8 mouse cellular contexts compared by ENCODE assay signal in the genomic region with DNA sequence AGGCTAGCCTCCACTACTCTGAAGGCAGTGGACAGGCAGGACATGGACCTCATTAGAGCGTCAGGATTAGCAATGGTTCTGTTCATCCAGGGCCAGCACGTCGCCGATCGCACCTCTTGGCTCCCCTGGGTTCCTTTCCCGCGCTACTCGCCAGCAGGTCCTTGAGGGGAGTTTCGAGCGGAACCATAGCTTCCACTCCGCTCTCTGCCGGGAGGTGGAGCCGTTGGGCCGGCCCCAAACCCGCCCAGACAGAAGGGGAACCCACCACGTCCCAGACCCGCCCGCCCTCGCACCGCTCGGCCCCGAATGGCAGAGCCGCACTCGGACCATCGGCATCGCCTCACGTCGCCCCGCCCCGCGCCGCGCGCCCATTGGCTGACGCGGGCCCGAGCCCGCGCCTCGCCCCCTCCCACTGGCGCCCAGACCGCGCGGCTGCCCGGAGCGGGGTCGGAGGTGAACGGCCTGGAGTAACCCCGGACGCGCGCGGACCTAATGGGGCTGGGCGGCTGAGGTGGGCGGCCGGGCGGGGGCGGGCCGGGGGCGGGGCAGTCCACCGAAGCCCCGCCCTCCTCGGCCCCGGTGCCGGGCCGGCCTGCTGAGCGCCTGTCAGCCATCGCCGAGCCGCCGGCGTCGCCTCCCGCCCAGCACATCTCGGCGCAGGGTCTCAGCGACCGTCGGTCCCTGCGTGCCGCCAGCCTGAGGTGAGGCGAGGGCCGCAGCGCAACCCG. TPM values are rescaled to one million over a fixed set of nuclear protein-coding genes. Genes with fewer than 3 reads are reported as not detected.
DNase-seq lines count a peak whose midpoint lies in the region; ATAC-seq and TF ChIP-seq lines count a peak whose summit lies in the region.

No protein-coding gene starts in this region.

- peak; percentile 98 for DNase-seq in MN1 (ENCODE audit: low spot score)
- DNase-seq in cerebellum, adult 8-10 months = peak; percentile 93
- DNase-seq in forelimb bud, embryonic 11.5 days (ENCODE audit: low read depth, low spot score) = peak; percentile 95
- DNase-seq in layer of hippocampus, adult 9-10 months (ENCODE audit: low spot score) = peak; percentile 79
- DNase-seq in thymus, adult 18-20 months = peak; percentile 79 to 85

- H3K4me2 ChIP-seq in lung, embryonic 15.5 days = peak overlapping the region; percentile 82

- peak; percentile 11; the same call in 1 of the 2 replicates for TF ChIP-seq CTCF in olfactory bulb, adult 2 months (IDR thresholded peaks at IDR 0.05; ENCODE audit: insufficient read depth, low read depth, low read length)

- H3K9ac ChIP-seq in lung, embryonic 15.5 days = peak overlapping the region; percentile 64

- ATAC-seq in hematopoietic stem cell, adult 5-6 weeks (replicated peaks in 1 of 2; ENCODE audit: insufficient read depth in 1 of 2, low FRiP score in 2 of 2, low TSS enrichment in 1 of 2, low read depth in 1 of 2, poor library complexity in 2 of 2, severe bottlenecking in 2 of 2) = peak; percentile 92
- ATAC-seq in lung, embryonic 15.5 days (ENCODE audit: borderline replicate concordance, extremely low read depth, low FRiP score, low TSS enrichment) = peak; percentile 99

- 1% methylated on average over 51 of the region's 85 CpGs for WGBS in lung, embryonic 15.5 days
- under 1% methylated on average over 84 of the region's 85 CpGs for WGBS in olfactory bulb, adult 2 months

- H3K27me3 ChIP-seq in lung, embryonic 15.5 days = no peaks in the 10 kb centered on the region

- no peak for TF ChIP-seq POLR2A in olfactory bulb, adult 2 months (IDR thresholded peaks at IDR 0.05; ENCODE audit: insufficient read depth, low read depth, low read length)

- H3K9me3 ChIP-seq in lung, embryonic 15.5 days = no peaks in the 10 kb centered on the region

- H3K4me3 ChIP-seq in lung, embryonic 15.5 days = peak overlapping the region; percentile 91
- H3K4me3 ChIP-seq in olfactory bulb, adult 2 months (ENCODE audit: insufficient read depth, low read depth, low read length) = peak overlapping the region; percentile 62

- peak overlapping the region; percentile 89 for H3K27ac ChIP-seq in lung, embryonic 15.5 days
- H3K27ac ChIP-seq in olfactory bulb, adult 2 months (ENCODE audit: insufficient read depth, low read depth, low read length) = no peak overlapping the region

- H3K36me3 ChIP-seq in lung, embryonic 15.5 days = no peaks in the 10 kb centered on the region

- peaks cover 23% of the 10 kb centered on the region for H3K4me1 ChIP-seq in lung, embryonic 15.5 days
- H3K4me1 ChIP-seq in olfactory bulb, adult 2 months (ENCODE audit: control insufficient read depth, insufficient read depth, low read length) = no peaks in the 10 kb centered on the region

RNA-seq across cellular contexts. Expression of a gene that starts 12.1 kb away (rescaled TPM):
- total RNA-seq in hematopoietic stem cell, adult 5-6 weeks (2017) = not detected in 2 replicates
- 0.11 TPM in 1 of 2 replicates, not detected in the other for polyA plus RNA-seq in lung, embryonic 15.5 days (2015; fragmentation: Nextera tagmentation; extraction: Ambion mirVana)
- not detected in 2 replicates for polyA plus RNA-seq in olfactory bulb, adult 2 months (2012; ENCODE audit: insufficient read depth, insufficient read length, low replicate concordance, missing spikeins)

RNA-seq across cellular contexts. Expression of a gene that starts 49.9 kb away (rescaled TPM):
- 33.3 and 34.9 TPM in 2 replicates for total RNA-seq in hematopoietic stem cell, adult 5-6 weeks (2017)
- polyA plus RNA-seq in lung, embryonic 15.5 days (2015; fragmentation: Nextera tagmentation; extraction: Ambion mirVana) = 11.7 and 14.6 TPM in 2 replicates
- polyA plus RNA-seq in olfactory bulb, adult 2 months (2012; ENCODE audit: insufficient read depth, insufficient read length, low replicate concordance, missing spikeins) = 53.0 TPM in 1 of 2 replicates, not detected in the other

RNA-seq across cellular contexts. Expression of a gene that starts 50.0 kb away (rescaled TPM):
- 21.5 and 25.0 TPM in 2 replicates for total RNA-seq in hematopoietic stem cell, adult 5-6 weeks (2017)
- polyA plus RNA-seq in lung, embryonic 15.5 days (2015; fragmentation: Nextera tagmentation; extraction: Ambion mirVana) = 33.2 and 33.6 TPM in 2 replicates
- polyA plus RNA-seq in olfactory bulb, adult 2 months (2012; ENCODE audit: insufficient read depth, insufficient read length, low replicate concordance, missing spikeins) = not detected in 2 replicates
